Mouse (Mus musculus) cerebellum, adult 9-10 months (tissue): ENCODE results near the gene Gm8914.
"Not testable (repeated sequence)": the region's sequence is repeated elsewhere in the genome, so short reads cannot be mapped to it uniquely, and the experiment has no call there.

Experiments
- DNase-seq: peaks from one replicate; pipeline ENCODE4 v3.0.0; 2022

Gm8914 gene

GRCm38 (mm10) chrX:91479826-91480225 lies at the start of gene Gm8914:
Gene Gm8914, plus strand, starts transcription at chrX:91480126.
- not testable (repeated sequence) for DNase-seq
